11 mouse cellular contexts compared by ENCODE assay signal in genomic region chr5:143405200-143405599, GRCm38 (mm10). TPM values are rescaled to one million over a fixed set of nuclear protein-coding genes. Genes with fewer than 3 reads are reported as not detected.
A peak's percentile ranks its signal among the peaks of the same experiment; 100 is the strongest.
DNase-seq lines count a peak whose midpoint lies in the region; ATAC-seq lines count a peak whose summit lies in the region.
"Had no signal": no experiment of that assay in that cellular context is flagged by ENCODE, and none has a peak within 500 bp of the region (broad histone marks: within the 10 kb centered on the region; RNA-seq: fewer than 3 reads in every experiment).

No protein-coding gene starts in this region.

- peak overlapping the region; percentile 78 for H3K4me2 ChIP-seq in heart, embryonic 12.5 days
- H3K4me2 ChIP-seq in liver, embryonic 13.5 days = peak overlapping the region; percentile 91

- peaks cover 27% of the 10 kb centered on the region for H3K36me3 ChIP-seq in heart, embryonic 12.5 days
- H3K36me3 ChIP-seq in embryonic facial prominence, embryonic 10.5 days (replicated peaks) = peaks cover 49% of the 10 kb centered on the region
- peaks cover 40% of the 10 kb centered on the region for H3K36me3 ChIP-seq in liver, embryonic 13.5 days

- WGBS in heart, embryonic 12.5 days = 83% methylated on average over 9 of the region's 9 CpGs
- 92% methylated on average over 9 of the region's 9 CpGs for WGBS in embryonic facial prominence, embryonic 10.5 days
- WGBS in liver, embryonic 13.5 days (ENCODE audit: insufficient replicate concordance) = 78% methylated on average over 9 of the region's 9 CpGs

- DNase-seq in heart, postnatal 14 days = no peak
- no peak for DNase-seq in embryonic facial prominence, embryonic 10.5 days (ENCODE audit: low spot score)
- peak; percentile 66 for DNase-seq in kidney, adult 18-20 months
- DNase-seq in liver, embryonic 13.5 days = no peak
- DNase-seq in urinary bladder, postnatal 10 days (ENCODE audit: low spot score) = no peak
- no peak for DNase-seq in retina, postnatal 1 day
- DNase-seq in spleen, postnatal 4 days (ENCODE audit: low spot score in 2 of 2) = no peak

- no peaks in the 10 kb centered on the region for H3K9me3 ChIP-seq in heart, embryonic 12.5 days (replicated peaks)
- no peaks in the 10 kb centered on the region for H3K9me3 ChIP-seq in embryonic facial prominence, embryonic 10.5 days
- no peaks in the 10 kb centered on the region for H3K9me3 ChIP-seq in liver, embryonic 13.5 days (replicated peaks)

- ATAC-seq in heart, embryonic 12.5 days (ENCODE audit: insufficient number of reproducible peaks, low FRiP score) = no peak
- no peak for ATAC-seq in liver, embryonic 13.5 days (ENCODE audit: low read depth)
- ATAC-seq: CD4-positive, CD25-positive, alpha-beta regulatory T cell, adult 4 months had no signal

- H3K27me3 ChIP-seq in heart, embryonic 12.5 days (replicated peaks) = no peaks in the 10 kb centered on the region
- no peaks in the 10 kb centered on the region for H3K27me3 ChIP-seq in embryonic facial prominence, embryonic 10.5 days (replicated peaks; ENCODE audit: low read depth, poor library complexity, severe bottlenecking)
- no peaks in the 10 kb centered on the region for H3K27me3 ChIP-seq in liver, embryonic 13.5 days

- intact Hi-C loops in heart, postnatal 14 days (cut with DNase I) = loop anchor here (2.0 kb wide), 1 partner anchor 74 kb away; no protein-coding TSS in a partner anchor

- H3K27ac ChIP-seq in heart, embryonic 12.5 days (ENCODE audit: poor library complexity, severe bottlenecking) = no peak overlapping the region
- H3K27ac ChIP-seq in embryonic facial prominence, embryonic 10.5 days (replicated peaks) = no peak overlapping the region
- H3K27ac ChIP-seq in liver, embryonic 13.5 days = no peak overlapping the region

- peaks cover 62% of the 10 kb centered on the region for H3K4me1 ChIP-seq in heart, embryonic 12.5 days (replicated peaks)
- peaks cover 22% of the 10 kb centered on the region for H3K4me1 ChIP-seq in embryonic facial prominence, embryonic 10.5 days
- H3K4me1 ChIP-seq in liver, embryonic 13.5 days (replicated peaks) = peaks cover 88% of the 10 kb centered on the region

- H3K9ac ChIP-seq in heart, embryonic 12.5 days = peak overlapping the region; percentile 50
- H3K9ac ChIP-seq in liver, embryonic 13.5 days = peak overlapping the region; percentile 94

- H3K4me3 ChIP-seq in heart, embryonic 12.5 days = peak overlapping the region; percentile 100
- H3K4me3 ChIP-seq in embryonic facial prominence, embryonic 10.5 days = peak overlapping the region; percentile 97
- peak overlapping the region; percentile 97 for H3K4me3 ChIP-seq in liver, embryonic 13.5 days (replicated peaks)

RNA-seq across cellular contexts. Expression of gene Kdelr2, which starts 1.6 kb away (rescaled TPM):
- 285 TPM in 2 replicates for polyA plus RNA-seq in heart, embryonic 12.5 days (2016; fragmentation: Nextera tagmentation; extraction: Ambion mirVana)
- total RNA-seq in heart, postnatal 14 days (2021) = 10 to 100 TPM; 61.5 to 62.7 TPM
- 221 and 226 TPM in 2 replicates for polyA plus RNA-seq in embryonic facial prominence, embryonic 10.5 days (2016; fragmentation: Nextera tagmentation; extraction: Ambion mirVana)
- polyA plus RNA-seq in liver, embryonic 13.5 days (2015; fragmentation: Nextera tagmentation; extraction: Ambion mirVana) = 155 and 176 TPM in 2 replicates

RNA-seq across cellular contexts. Expression of gene Grid2ip, which starts 48.1 kb away (rescaled TPM):
- 0.14 and 0.51 TPM in 2 replicates for polyA plus RNA-seq in heart, embryonic 12.5 days (2016; fragmentation: Nextera tagmentation; extraction: Ambion mirVana)
- total RNA-seq in heart, postnatal 14 days (2021) = under 1 TPM in 1 of 2 experiments, not detected in 1; 0.12 TPM
- polyA plus RNA-seq in embryonic facial prominence, embryonic 10.5 days (2016; fragmentation: Nextera tagmentation; extraction: Ambion mirVana) = 0.09 and 0.14 TPM in 2 replicates
- 0.03 TPM in 1 of 2 replicates, not detected in the other for polyA plus RNA-seq in liver, embryonic 13.5 days (2015; fragmentation: Nextera tagmentation; extraction: Ambion mirVana)
- total RNA-seq: common myeloid progenitor, adult 5-6 weeks had no signal
- polyA plus RNA-seq: CD4-positive, CD25-positive, alpha-beta regulatory T cell, adult 4 months; thymus, postnatal 0 days had no signal

RNA-seq across cellular contexts. Expression of gene Daglb, which starts 59.2 kb away (rescaled TPM):
- polyA plus RNA-seq in heart, embryonic 12.5 days (2016; fragmentation: Nextera tagmentation; extraction: Ambion mirVana) = 10.6 TPM in 2 replicates
- total RNA-seq in heart, postnatal 14 days (2021) = 1 to 10 TPM; 7.7 to 7.9 TPM
- polyA plus RNA-seq in embryonic facial prominence, embryonic 10.5 days (2016; fragmentation: Nextera tagmentation; extraction: Ambion mirVana) = 12.4 and 12.6 TPM in 2 replicates
- 8.8 and 9.2 TPM in 2 replicates for polyA plus RNA-seq in liver, embryonic 13.5 days (2015; fragmentation: Nextera tagmentation; extraction: Ambion mirVana)
